Mouse (Mus musculus): ENCODE data around the gene Rsbn1l.
A peak's percentile ranks its signal among the peaks of the same experiment; 100 is the strongest.

Rsbn1l gene

GRCm38 (mm10) chr5:20950093-20950492 lies 6.1 kb downstream of the Rsbn1l start:
- DNase-seq = peak; percentile 12

GRCm38 (mm10) chr5:20946906-20947305 lies 9.3 kb downstream of the Rsbn1l start:
- DNase-seq = peak; percentile 81

GRCm38 (mm10) chr5:20944961-20945748 lies 11.0 kb downstream of the Rsbn1l start:
- DNase-seq = peak; percentile 95

- DNase-seq = peak; percentile 29
These were observed 12.4 kb downstream of the Rsbn1l start for GRCm38 (mm10) chr5:20943791-20944190.

- peak; percentile 86 for DNase-seq
These were observed 13.7 kb downstream of the Rsbn1l start for GRCm38 (mm10) chr5:20942523-20942922.

- DNase-seq = peak; percentile 98
These were observed 15.0 kb downstream of the Rsbn1l start for GRCm38 (mm10) chr5:20941205-20941604.

GRCm38 (mm10) chr5:20940696-20941095 lies 15.5 kb downstream of the Rsbn1l start:
- DNase-seq = peak; percentile 89

GRCm38 (mm10) chr5:20940040-20940571 lies 16.1 kb downstream of the Rsbn1l start:
- DNase-seq = peak; percentile 94

- peak; percentile 84 for DNase-seq
These were observed 17.7 kb downstream of the Rsbn1l start for GRCm38 (mm10) chr5:20938523-20938922.

GRCm38 (mm10) chr5:20935934-20936333 lies 20.3 kb downstream of the Rsbn1l start:
- no peak for DNase-seq

GRCm38 (mm10) chr5:20932585-20932984 lies 23.6 kb downstream of the Rsbn1l start:
- DNase-seq = no peak

- DNase-seq = no peak
These were observed 24.9 kb downstream of the Rsbn1l start for GRCm38 (mm10) chr5:20931300-20931699.

- DNase-seq = no peak
These were observed 25.8 kb downstream of the Rsbn1l start for GRCm38 (mm10) chr5:20930430-20930829.

GRCm38 (mm10) chr5:20929669-20930151 lies 26.5 kb downstream of the Rsbn1l start:
- no peak for DNase-seq

- no peak for DNase-seq
These were observed 30.7 kb downstream of the Rsbn1l start for GRCm38 (mm10) chr5:20925451-20925850.

GRCm38 (mm10) chr5:20924608-20925007 lies 31.6 kb downstream of the Rsbn1l start:
- no peak for DNase-seq

- peak; percentile 82 for DNase-seq
These were observed 36.6 kb downstream of the Rsbn1l start for GRCm38 (mm10) chr5:20919566-20919965.

GRCm38 (mm10) chr5:20918967-20919366 lies 37.2 kb downstream of the Rsbn1l start:
- DNase-seq = no peak

GRCm38 (mm10) chr5:20913372-20914275 lies 42.6 kb downstream of the Rsbn1l start:
- peak; percentile 93 for DNase-seq

- DNase-seq = no peak
These were observed 44.5 kb downstream of the Rsbn1l start for GRCm38 (mm10) chr5:20911741-20912140.

- DNase-seq = no peak
These were observed 50.0 kb downstream of the Rsbn1l start for GRCm38 (mm10) chr5:20906191-20906590.

GRCm38 (mm10) chr5:20905437-20905836 lies 50.8 kb downstream of the Rsbn1l start:
- no peak for DNase-seq

- DNase-seq = no peak
These were observed 51.6 kb downstream of the Rsbn1l start for GRCm38 (mm10) chr5:20904647-20905046.

All from heart, adult 11 months (tissue).